Mouse (Mus musculus): ENCODE results near the gene Rai1. TPM values are rescaled to one million over a fixed set of nuclear protein-coding genes. Genes with fewer than 3 reads are reported as not detected.

Rai1 gene
- polyA plus RNA-seq, 1 experiment from 2014 or later: 30.6 TPM

DNA sequence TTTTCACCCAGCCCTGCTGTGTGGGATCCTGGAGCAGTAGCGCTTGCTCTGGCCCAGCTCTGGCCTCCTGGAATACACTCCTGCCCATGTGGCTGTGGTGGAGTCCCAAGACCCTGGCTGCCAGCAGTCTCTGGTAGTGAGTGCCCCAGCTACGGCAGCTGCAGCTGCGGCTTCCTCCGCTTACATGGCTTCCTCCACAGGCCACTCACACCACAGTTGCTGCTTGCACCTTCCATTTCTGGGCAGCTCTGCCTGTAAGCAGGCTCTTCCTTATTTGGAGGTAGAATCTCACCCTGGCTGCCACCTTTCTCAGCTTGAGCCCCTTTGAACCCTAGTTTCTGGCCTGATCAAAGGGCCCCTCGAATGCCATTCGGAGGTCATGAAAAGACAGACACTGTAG is 25.7 kb downstream of the Rai1 start:
- 46% methylated on average over 6 of the region's 6 CpGs for WGBS
- Histone ChIP-seq H3K4me1 (ENCODE audit: control insufficient read depth, insufficient read depth, low read length) (peaks cover 38% of the 10 kb centered on the region), H3K4me3 (ENCODE audit: low read depth, low read length) (no peak overlapping the region), H3K36me3 (ENCODE audit: control insufficient read depth, insufficient read depth, low read length) (no peaks in the 10 kb centered on the region), H3K27ac (ENCODE audit: low read length) (peak overlapping the region; percentile 59), H3K9ac (replicated peaks; ENCODE audit: low read depth, low read length) (no peak overlapping the region; the same call in 1 of the 2 replicates), H3K9me3 (ENCODE audit: control insufficient read depth, low read depth, low read length) (no peaks in the 10 kb centered on the region), H3K27me3 (ENCODE audit: control insufficient read depth, insufficient read depth, low read length) (no peaks in the 10 kb centered on the region), H3K4me2 (replicated peaks; ENCODE audit: low read depth, low read length) (no peak overlapping the region)
- no peak for ATAC-seq (ENCODE audit: insufficient number of reproducible peaks, insufficient read depth, low FRiP score, low read depth)

DNA sequence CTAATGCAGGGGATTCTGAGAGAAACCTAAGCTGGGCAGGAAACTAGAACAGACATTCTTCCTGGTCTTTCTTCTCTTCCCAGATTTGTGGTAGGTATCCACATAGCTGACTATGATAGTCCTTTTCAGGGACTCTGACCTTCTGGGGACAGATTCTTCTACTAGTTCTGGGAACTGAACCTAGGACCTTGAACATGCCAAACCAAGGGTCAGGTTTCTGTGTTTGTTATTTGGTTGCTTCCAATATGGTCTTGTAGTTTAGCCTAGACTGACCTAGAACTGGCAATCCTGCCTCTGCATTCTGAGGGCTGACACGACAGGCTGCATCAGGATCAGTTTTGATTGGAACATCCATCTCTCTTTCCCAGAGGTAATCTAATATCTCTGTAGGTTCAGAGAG is 27.2 kb downstream of the Rai1 start:
- H3K9ac ChIP-seq (replicated peaks; ENCODE audit: low read depth, low read length): no peak overlapping the region
- H3K27me3 ChIP-seq (ENCODE audit: control insufficient read depth, insufficient read depth, low read length): no peaks in the 10 kb centered on the region
- 69% methylated on average over 1 of the region's 1 CpGs for WGBS
- H3K27ac ChIP-seq (ENCODE audit: low read length): no peak overlapping the region
- ATAC-seq (ENCODE audit: insufficient number of reproducible peaks, insufficient read depth, low FRiP score, low read depth): no peak
- H3K4me1 ChIP-seq (ENCODE audit: control insufficient read depth, insufficient read depth, low read length): peaks cover 28% of the 10 kb centered on the region
- no peaks in the 10 kb centered on the region for H3K36me3 ChIP-seq (ENCODE audit: control insufficient read depth, insufficient read depth, low read length)
- H3K4me2 ChIP-seq (replicated peaks; ENCODE audit: low read depth, low read length): no peak overlapping the region
- no peaks in the 10 kb centered on the region for H3K9me3 ChIP-seq (ENCODE audit: control insufficient read depth, low read depth, low read length)
- no peak overlapping the region for H3K4me3 ChIP-seq (ENCODE audit: low read depth, low read length)

GRCm38 (mm10) chr11:60136491-60136890 is 31.7 kb downstream of the Rai1 start:
- Histone ChIP-seq H3K4me2 (replicated peaks; ENCODE audit: low read depth, low read length) (no peak overlapping the region), H3K36me3 (ENCODE audit: control insufficient read depth, insufficient read depth, low read length) (no peaks in the 10 kb centered on the region), H3K9me3 (ENCODE audit: control insufficient read depth, low read depth, low read length) (no peaks in the 10 kb centered on the region), H3K4me3 (ENCODE audit: low read depth, low read length) (no peak overlapping the region), H3K27me3 (ENCODE audit: control insufficient read depth, insufficient read depth, low read length) (no peaks in the 10 kb centered on the region), H3K9ac (replicated peaks; ENCODE audit: low read depth, low read length) (no peak overlapping the region), H3K4me1 (ENCODE audit: control insufficient read depth, insufficient read depth, low read length) (peaks cover 13% of the 10 kb centered on the region), H3K27ac (ENCODE audit: low read length) (no peak overlapping the region)
- no peak for ATAC-seq (ENCODE audit: insufficient number of reproducible peaks, insufficient read depth, low FRiP score, low read depth)
- WGBS: 84% methylated on average over 1 of the region's 1 CpGs

GRCm38 (mm10) chr11:60137170-60137569 is 32.4 kb downstream of the Rai1 start:
- Histone ChIP-seq H3K4me2 (replicated peaks; ENCODE audit: low read depth, low read length) (no peak overlapping the region), H3K36me3 (ENCODE audit: control insufficient read depth, insufficient read depth, low read length) (no peaks in the 10 kb centered on the region), H3K4me1 (ENCODE audit: control insufficient read depth, insufficient read depth, low read length) (peaks cover 20% of the 10 kb centered on the region), H3K9ac (replicated peaks; ENCODE audit: low read depth, low read length) (no peak overlapping the region), H3K27me3 (ENCODE audit: control insufficient read depth, insufficient read depth, low read length) (no peaks in the 10 kb centered on the region), H3K9me3 (ENCODE audit: control insufficient read depth, low read depth, low read length) (no peaks in the 10 kb centered on the region), H3K27ac (ENCODE audit: low read length) (no peak overlapping the region), H3K4me3 (ENCODE audit: low read depth, low read length) (no peak overlapping the region)
- ATAC-seq (ENCODE audit: insufficient number of reproducible peaks, insufficient read depth, low FRiP score, low read depth): no peak

DNA sequence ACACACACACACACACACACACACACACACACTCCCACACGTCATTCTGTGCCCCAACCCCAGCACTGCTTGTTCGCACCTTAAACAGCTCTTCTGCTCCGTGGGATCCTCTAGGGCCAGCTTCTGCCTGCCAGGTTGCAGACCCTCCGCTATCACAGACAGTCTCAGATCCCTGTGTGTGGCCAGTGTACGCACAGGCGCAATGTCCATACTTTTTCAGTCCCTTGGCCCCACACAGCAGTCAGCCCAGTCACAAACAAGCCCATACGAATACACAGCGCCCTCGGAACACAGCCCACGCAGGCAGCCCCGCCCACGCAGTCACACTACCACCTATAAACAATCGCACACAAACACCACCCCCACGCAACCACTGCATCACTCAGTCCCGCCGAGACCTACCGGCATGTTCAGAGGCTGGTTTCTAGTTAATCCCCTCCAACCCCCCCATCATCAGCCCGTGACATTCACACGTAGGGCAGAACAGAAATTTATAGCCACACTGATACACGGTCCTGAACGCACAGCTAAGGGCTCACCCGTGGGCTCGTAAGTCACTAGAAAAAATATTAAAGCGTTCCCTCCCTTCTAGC is 34.4 kb downstream of the Rai1 start:
- Histone ChIP-seq H3K9ac (replicated peaks; ENCODE audit: low read depth, low read length) (peak overlapping the region; percentile 55), H3K27ac (ENCODE audit: low read length) (peak overlapping the region; percentile 90), H3K4me3 (ENCODE audit: low read depth, low read length) (peak overlapping the region; percentile 62), H3K36me3 (ENCODE audit: control insufficient read depth, insufficient read depth, low read length) (no peaks in the 10 kb centered on the region), H3K27me3 (ENCODE audit: control insufficient read depth, insufficient read depth, low read length) (no peaks in the 10 kb centered on the region), H3K9me3 (ENCODE audit: control insufficient read depth, low read depth, low read length) (no peaks in the 10 kb centered on the region), H3K4me2 (replicated peaks; ENCODE audit: low read depth, low read length) (peak overlapping the region; percentile 96), H3K4me1 (ENCODE audit: control insufficient read depth, insufficient read depth, low read length) (peaks cover 22% of the 10 kb centered on the region)
- 3% methylated on average over 24 of the region's 24 CpGs for WGBS
- ATAC-seq (ENCODE audit: insufficient number of reproducible peaks, insufficient read depth, low FRiP score, low read depth): peak; percentile 39; the same call in 1 of the 2 replicates

DNA sequence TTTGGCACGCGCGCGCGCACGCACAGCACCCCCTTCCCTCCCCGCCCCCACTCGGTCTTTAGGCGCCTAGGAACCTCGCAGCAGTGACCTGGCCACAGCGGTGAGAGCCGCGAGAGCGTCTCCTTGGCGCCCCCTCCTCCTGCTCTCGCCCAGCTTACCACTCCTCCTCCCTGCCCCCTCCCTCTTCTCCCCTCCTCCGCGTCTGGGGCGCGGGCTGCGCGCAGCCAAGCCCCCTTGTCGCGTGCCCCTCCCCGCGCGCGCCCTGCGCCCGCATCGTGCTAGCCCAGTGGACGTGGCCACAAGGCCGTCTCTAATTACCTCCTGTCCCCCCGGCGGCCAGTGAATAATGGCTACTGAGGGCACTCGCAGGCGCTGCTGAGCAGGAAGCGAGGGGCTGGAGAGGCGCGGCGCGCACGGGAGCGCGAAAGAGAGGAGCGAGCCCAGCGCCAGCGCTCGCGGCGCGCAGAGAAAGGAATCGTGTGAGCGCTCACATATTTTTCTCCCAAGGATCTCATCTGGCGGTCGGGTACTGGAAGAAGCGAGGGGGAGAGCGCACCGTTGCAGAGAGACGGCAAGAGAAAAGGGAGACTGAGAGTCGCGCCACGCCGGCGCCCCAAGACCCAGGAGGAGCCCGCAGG is 35.0 kb downstream of the Rai1 start:
- Histone ChIP-seq H3K27me3 (ENCODE audit: control insufficient read depth, insufficient read depth, low read length) (no peaks in the 10 kb centered on the region), H3K36me3 (ENCODE audit: control insufficient read depth, insufficient read depth, low read length) (0 out of 2 replicates have a peak, but pooled peaks cover 3% of the 10 kb centered on the region), H3K9me3 (ENCODE audit: control insufficient read depth, low read depth, low read length) (no peaks in the 10 kb centered on the region), H3K4me3 (ENCODE audit: low read depth, low read length) (peak overlapping the region; percentile 62), H3K9ac (replicated peaks; ENCODE audit: low read depth, low read length) (peak overlapping the region; percentile 55), H3K27ac (ENCODE audit: low read length) (peak overlapping the region; percentile 90), H3K4me2 (replicated peaks; ENCODE audit: low read depth, low read length) (peak overlapping the region; percentile 96), H3K4me1 (ENCODE audit: control insufficient read depth, insufficient read depth, low read length) (peaks cover 22% of the 10 kb centered on the region)
- peak; percentile 76 for ATAC-seq (ENCODE audit: insufficient number of reproducible peaks, insufficient read depth, low FRiP score, low read depth)
- under 1% methylated on average over 64 of the region's 66 CpGs for WGBS

DNA sequence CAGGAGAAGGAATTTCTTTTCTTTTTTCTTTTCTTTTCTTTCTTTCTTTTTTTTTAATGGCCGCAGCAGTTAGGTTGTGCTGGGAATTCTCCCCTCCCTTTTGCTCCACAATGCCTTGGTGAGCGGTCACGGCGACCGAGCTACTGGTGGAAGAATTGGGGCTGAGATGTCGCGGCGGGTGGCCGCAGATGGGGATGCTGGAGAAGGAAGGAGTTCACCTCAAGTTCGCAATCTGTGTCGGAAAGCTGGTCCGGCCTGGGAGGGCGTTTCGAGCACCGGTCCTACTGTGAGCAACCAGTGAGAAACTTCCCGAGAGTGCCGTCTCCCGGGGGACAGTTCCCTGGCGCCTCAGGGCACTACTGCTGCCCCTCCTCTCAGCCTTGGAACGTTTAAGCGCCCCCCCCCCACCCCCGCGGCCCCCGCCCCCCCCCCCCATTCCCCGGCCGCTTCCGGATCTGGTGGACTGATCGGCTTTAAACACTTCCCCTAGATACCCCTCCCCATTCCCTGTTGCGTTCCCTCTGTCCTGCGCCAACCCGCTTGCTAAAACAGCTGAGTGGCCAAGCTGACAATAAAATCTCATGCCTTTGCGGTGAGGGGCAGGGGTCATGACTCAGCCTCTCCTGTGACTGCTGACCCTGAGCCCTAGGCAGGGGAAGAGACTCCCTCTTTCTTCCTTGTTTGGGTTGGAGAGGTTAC is 35.9 kb downstream of the Rai1 start:
- Histone ChIP-seq H3K36me3 (ENCODE audit: control insufficient read depth, insufficient read depth, low read length) (peaks cover 7% of the 10 kb centered on the region; the same call in 1 of the 2 replicates), H3K27me3 (ENCODE audit: control insufficient read depth, insufficient read depth, low read length) (no peaks in the 10 kb centered on the region), H3K4me3 (ENCODE audit: low read depth, low read length) (peak overlapping the region; percentile 62), H3K9ac (replicated peaks; ENCODE audit: low read depth, low read length) (peak overlapping the region; percentile 55), H3K4me1 (ENCODE audit: control insufficient read depth, insufficient read depth, low read length) (peaks cover 22% of the 10 kb centered on the region), H3K4me2 (replicated peaks; ENCODE audit: low read depth, low read length) (peak overlapping the region; percentile 96), H3K9me3 (ENCODE audit: control insufficient read depth, low read depth, low read length) (no peaks in the 10 kb centered on the region), H3K27ac (ENCODE audit: low read length) (peak overlapping the region; percentile 90)
- WGBS: 3% methylated on average over 26 of the region's 32 CpGs
- no peak for ATAC-seq (ENCODE audit: insufficient number of reproducible peaks, insufficient read depth, low FRiP score, low read depth)

DNA sequence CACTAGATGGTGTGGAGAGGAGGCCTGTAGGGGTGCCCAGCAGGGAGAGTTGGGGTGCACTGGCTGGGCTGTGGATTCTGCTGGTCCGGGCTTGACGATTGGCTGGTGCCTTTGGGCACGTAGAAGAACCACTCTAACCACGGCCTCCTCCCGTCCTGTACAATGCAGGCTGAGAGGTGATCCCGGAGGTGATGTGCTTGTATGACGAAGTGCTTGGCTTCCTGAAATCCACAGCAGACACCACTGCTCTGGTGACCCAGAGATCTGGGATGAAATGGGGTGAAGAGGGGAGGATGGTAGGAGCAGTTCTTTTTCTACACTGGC is 36.4 kb downstream of the Rai1 start:
- no peak for ATAC-seq (ENCODE audit: insufficient number of reproducible peaks, insufficient read depth, low FRiP score, low read depth)
- H3K27ac ChIP-seq (ENCODE audit: low read length): no peak overlapping the region; the same call in 1 of the 2 replicates
- 12% methylated on average over 7 of the region's 7 CpGs for WGBS
- peaks cover 22% of the 10 kb centered on the region for H3K4me1 ChIP-seq (ENCODE audit: control insufficient read depth, insufficient read depth, low read length)
- H3K36me3 ChIP-seq (ENCODE audit: control insufficient read depth, insufficient read depth, low read length): peaks cover 7% of the 10 kb centered on the region; the same call in 1 of the 2 replicates
- H3K9ac ChIP-seq (replicated peaks; ENCODE audit: low read depth, low read length): peak overlapping the region; percentile 25; the same call in 1 of the 2 replicates
- H3K4me3 ChIP-seq (ENCODE audit: low read depth, low read length): peak overlapping the region; percentile 62
- no peaks in the 10 kb centered on the region for H3K27me3 ChIP-seq (ENCODE audit: control insufficient read depth, insufficient read depth, low read length)
- peak overlapping the region; percentile 96 for H3K4me2 ChIP-seq (replicated peaks; ENCODE audit: low read depth, low read length)
- no peaks in the 10 kb centered on the region for H3K9me3 ChIP-seq (ENCODE audit: control insufficient read depth, low read depth, low read length)
